In the genomic region with DNA sequence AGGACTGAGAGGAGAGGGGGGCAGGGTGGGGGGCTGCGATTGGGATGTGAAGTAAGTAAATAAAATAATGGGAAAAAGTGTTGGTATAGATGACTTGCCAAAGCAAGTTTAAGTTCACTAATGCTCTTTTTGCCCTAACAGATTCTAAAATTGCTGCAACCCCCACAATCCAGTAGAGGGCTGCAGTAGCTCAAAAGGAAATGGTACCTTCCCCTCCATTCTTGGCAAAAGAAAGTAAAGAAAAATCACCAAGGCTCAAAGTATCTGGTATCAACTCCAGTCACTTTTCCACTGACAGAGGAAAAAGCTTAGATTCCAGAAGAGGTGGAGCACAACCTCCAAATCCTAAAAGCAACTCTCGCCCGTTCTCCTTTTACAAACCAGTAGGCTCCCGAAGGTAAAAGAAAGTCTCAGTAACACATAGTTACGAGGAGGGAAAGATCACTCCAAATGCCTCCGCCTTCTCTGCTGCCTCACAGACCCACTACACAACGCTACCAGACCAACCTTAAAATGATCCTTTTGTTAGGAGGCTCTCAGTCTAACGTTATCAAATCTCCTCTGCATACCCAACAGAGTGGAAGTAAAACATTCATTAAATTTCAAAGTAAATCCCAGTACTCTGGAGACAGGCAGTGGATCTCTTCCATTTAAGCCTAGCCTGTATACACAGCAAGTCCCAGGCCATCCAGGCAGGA, we compare ENCODE assay signal across 11 mouse cellular contexts. TPM values are rescaled to one million over a fixed set of nuclear protein-coding genes. Genes with fewer than 3 reads are reported as not detected.
DNase-seq lines count a peak whose midpoint lies in the region; ATAC-seq and TF ChIP-seq lines count a peak whose summit lies in the region.
"Had no signal": no experiment of that assay in that cellular context is flagged by ENCODE, and none has a peak within 500 bp of the region (broad histone marks: within the 10 kb centered on the region; RNA-seq: fewer than 3 reads in every experiment).

No protein-coding gene starts in this region.

- H3K9ac ChIP-seq in forebrain, postnatal 0 days = no peak overlapping the region
- no peak overlapping the region for H3K9ac ChIP-seq in forebrain, embryonic 14.5 days (ENCODE audit: low read length)
- H3K9ac ChIP-seq in kidney, embryonic 16.5 days (replicated peaks; ENCODE audit: low read length) = 0 out of 2 replicates have a peak overlapping the region, but pooled peaks have one; percentile 34
- H3K9ac ChIP-seq in kidney, embryonic 15.5 days = no peak overlapping the region
- H3K9ac ChIP-seq: hindbrain, embryonic 14.5 days; midbrain, embryonic 12.5 days had no signal

- DNase-seq in forebrain, postnatal 0 days = no peak
- DNase-seq in forebrain, embryonic 14.5 days (ENCODE audit: low spot score) = no peak
- peak; percentile 18 for DNase-seq in retina, postnatal 1 day
- no peak for DNase-seq in retina, embryonic 14.5 days (ENCODE audit: low spot score)
- no peak for DNase-seq in urinary bladder, postnatal 25 days (ENCODE audit: low spot score)
- DNase-seq: cerebellum, adult 9-11 months had no signal

- H3K27ac ChIP-seq in forebrain, postnatal 0 days (ENCODE audit: low read depth, low read length) = no peak overlapping the region
- no peak overlapping the region for H3K27ac ChIP-seq in forebrain, embryonic 14.5 days (ENCODE audit: low read depth, low read length)
- no peak overlapping the region for H3K27ac ChIP-seq in kidney, embryonic 16.5 days (ENCODE audit: low read length)
- no peak overlapping the region for H3K27ac ChIP-seq in kidney, embryonic 15.5 days
- H3K27ac ChIP-seq: hindbrain, embryonic 14.5 days; midbrain, embryonic 12.5 days had no signal

- H3K4me2 ChIP-seq in forebrain, postnatal 0 days (ENCODE audit: low read depth) = no peak overlapping the region
- H3K4me2 ChIP-seq in forebrain, embryonic 14.5 days (ENCODE audit: low read length) = no peak overlapping the region
- H3K4me2 ChIP-seq in kidney, embryonic 16.5 days (replicated peaks; ENCODE audit: low read depth, low read length) = 0 out of 2 replicates have a peak overlapping the region, but pooled peaks have one; percentile 32
- no peak overlapping the region for H3K4me2 ChIP-seq in kidney, embryonic 15.5 days
- H3K4me2 ChIP-seq: hindbrain, embryonic 14.5 days; midbrain, embryonic 12.5 days had no signal

- H3K27me3 ChIP-seq in forebrain, postnatal 0 days (ENCODE audit: insufficient read depth, low read length) = no peaks in the 10 kb centered on the region
- no peaks in the 10 kb centered on the region for H3K27me3 ChIP-seq in forebrain, embryonic 14.5 days (replicated peaks; ENCODE audit: control insufficient read depth, insufficient read depth, low read length)
- no peaks in the 10 kb centered on the region for H3K27me3 ChIP-seq in kidney, embryonic 16.5 days (ENCODE audit: insufficient read depth, low read length)
- no peaks in the 10 kb centered on the region for H3K27me3 ChIP-seq in kidney, embryonic 15.5 days
- H3K27me3 ChIP-seq: midbrain, embryonic 12.5 days had no signal

- 0 out of 2 replicates have a peak, but pooled peaks have one; percentile 8 for TF ChIP-seq CTCF in forebrain, postnatal 0 days (IDR thresholded peaks at IDR 0.05; ENCODE audit: low read depth)

- no peaks in the 10 kb centered on the region for H3K9me3 ChIP-seq in forebrain, postnatal 0 days (ENCODE audit: low read length)
- no peaks in the 10 kb centered on the region for H3K9me3 ChIP-seq in forebrain, embryonic 14.5 days (replicated peaks; ENCODE audit: control insufficient read depth, low read length)
- H3K9me3 ChIP-seq in kidney, embryonic 16.5 days (ENCODE audit: low read length) = no peaks in the 10 kb centered on the region
- no peaks in the 10 kb centered on the region for H3K9me3 ChIP-seq in kidney, embryonic 15.5 days (replicated peaks)
- H3K9me3 ChIP-seq: midbrain, embryonic 12.5 days had no signal

- 46% methylated on average over 8 of the region's 8 CpGs for WGBS in forebrain, postnatal 0 days
- 56% methylated on average over 8 of the region's 8 CpGs for WGBS in forebrain, embryonic 14.5 days
- 40% methylated on average over 8 of the region's 8 CpGs for WGBS in kidney, embryonic 16.5 days
- whole genome bisulfite sequencing in kidney, embryonic 15.5 days = 53% methylated on average over 8 of the region's 8 CpGs

- no peak overlapping the region for H3K4me3 ChIP-seq in forebrain, postnatal 0 days (ENCODE audit: low read depth, low read length)
- H3K4me3 ChIP-seq in forebrain, embryonic 14.5 days (ENCODE audit: low read depth, low read length) = no peak overlapping the region
- no peak overlapping the region; the same call in 1 of the 2 replicates for H3K4me3 ChIP-seq in kidney, embryonic 16.5 days (ENCODE audit: low read length)
- H3K4me3 ChIP-seq in kidney, embryonic 15.5 days (replicated peaks) = no peak overlapping the region
- H3K4me3 ChIP-seq: midbrain, embryonic 12.5 days had no signal

- no peaks in the 10 kb centered on the region for H3K4me1 ChIP-seq in forebrain, postnatal 0 days (ENCODE audit: insufficient read depth)
- H3K4me1 ChIP-seq in forebrain, embryonic 14.5 days (ENCODE audit: control insufficient read depth, insufficient read depth, low read length) = no peaks in the 10 kb centered on the region
- no peaks in the 10 kb centered on the region for H3K4me1 ChIP-seq in kidney, embryonic 16.5 days (ENCODE audit: insufficient read depth, low read length)
- 0 out of 2 replicates have a peak, but pooled peaks cover 5% of the 10 kb centered on the region for H3K4me1 ChIP-seq in kidney, embryonic 15.5 days
- H3K4me1 ChIP-seq: midbrain, embryonic 12.5 days had no signal

- H3K36me3 ChIP-seq in forebrain, postnatal 0 days (ENCODE audit: insufficient read depth) = no peaks in the 10 kb centered on the region
- no peaks in the 10 kb centered on the region for H3K36me3 ChIP-seq in forebrain, embryonic 14.5 days (ENCODE audit: control insufficient read depth, insufficient read depth, low read length)
- H3K36me3 ChIP-seq in kidney, embryonic 16.5 days (ENCODE audit: insufficient read depth, low read length) = no peaks in the 10 kb centered on the region
- no peaks in the 10 kb centered on the region for H3K36me3 ChIP-seq in kidney, embryonic 15.5 days
- H3K36me3 ChIP-seq: midbrain, embryonic 12.5 days had no signal

- ATAC-seq in forebrain, postnatal 0 days = no peak
- ATAC-seq in forebrain, embryonic 14.5 days = no peak
- no peak for ATAC-seq in kidney, embryonic 16.5 days (ENCODE audit: low FRiP score, low TSS enrichment)
- ATAC-seq in kidney, embryonic 15.5 days (replicated peaks; ENCODE audit: low FRiP score) = no peak
- ATAC-seq in megakaryocyte progenitor cell, adult 5-6 weeks (replicated peaks; ENCODE audit: poor library complexity) = 0 out of 2 replicates have a peak, but pooled peaks have one; percentile 37

RNA-seq across cellular contexts. Expression of gene Ankrd12, which starts 15.5 kb away (rescaled TPM):
- 74.7 and 80.1 TPM in 2 replicates for total RNA-seq in forebrain, postnatal 0 days (2014; rRNA removed)
- 147 and 207 TPM in 2 replicates for polyA plus RNA-seq in forebrain, postnatal 0 days (2015; fragmentation: Nextera tagmentation; extraction: Ambion mirVana)
- 83.0 and 111 TPM in 2 replicates for polyA plus RNA-seq in forebrain, embryonic 14.5 days (2014; fragmentation: Nextera tagmentation; extraction: Ambion mirVana)
- polyA plus RNA-seq in kidney, embryonic 16.5 days (2015; fragmentation: Nextera tagmentation; extraction: Ambion mirVana) = 24.1 and 28.0 TPM in 2 replicates
- polyA plus RNA-seq in kidney, embryonic 15.5 days (2015; fragmentation: Nextera tagmentation; extraction: Ambion mirVana) = 24.8 and 26.0 TPM in 2 replicates
- total RNA-seq in megakaryocyte progenitor cell, adult 5-6 weeks (2015) = 52.8 and 60.3 TPM in 2 replicates
- 48.1 and 73.1 TPM in 2 replicates for total RNA-seq in megakaryocyte progenitor cell, adult 5-6 weeks (2017)

RNA-seq across cellular contexts. Expression of gene Ndufv2, which starts 40.0 kb away (rescaled TPM):
- total RNA-seq in forebrain, postnatal 0 days (2014; rRNA removed) = 143 and 190 TPM in 2 replicates
- polyA plus RNA-seq in forebrain, postnatal 0 days (2015; fragmentation: Nextera tagmentation; extraction: Ambion mirVana) = 432 and 524 TPM in 2 replicates
- 378 and 456 TPM in 2 replicates for polyA plus RNA-seq in forebrain, embryonic 14.5 days (2014; fragmentation: Nextera tagmentation; extraction: Ambion mirVana)
- 385 and 423 TPM in 2 replicates for polyA plus RNA-seq in kidney, embryonic 16.5 days (2015; fragmentation: Nextera tagmentation; extraction: Ambion mirVana)
- 364 and 390 TPM in 2 replicates for polyA plus RNA-seq in kidney, embryonic 15.5 days (2015; fragmentation: Nextera tagmentation; extraction: Ambion mirVana)
- total RNA-seq in megakaryocyte progenitor cell, adult 5-6 weeks (2015) = 238 and 242 TPM in 2 replicates
- total RNA-seq in megakaryocyte progenitor cell, adult 5-6 weeks (2017) = 243 and 254 TPM in 2 replicates

RNA-seq across cellular contexts. Expression of gene Washc1, which starts 50.0 kb away (rescaled TPM):
- 53.0 and 54.6 TPM in 2 replicates for total RNA-seq in forebrain, postnatal 0 days (2014; rRNA removed)
- polyA plus RNA-seq in forebrain, postnatal 0 days (2015; fragmentation: Nextera tagmentation; extraction: Ambion mirVana) = 38.9 and 42.0 TPM in 2 replicates
- polyA plus RNA-seq in forebrain, embryonic 14.5 days (2014; fragmentation: Nextera tagmentation; extraction: Ambion mirVana) = 35.6 and 42.7 TPM in 2 replicates
- 45.6 and 50.7 TPM in 2 replicates for polyA plus RNA-seq in kidney, embryonic 16.5 days (2015; fragmentation: Nextera tagmentation; extraction: Ambion mirVana)
- polyA plus RNA-seq in kidney, embryonic 15.5 days (2015; fragmentation: Nextera tagmentation; extraction: Ambion mirVana) = 40.3 and 41.7 TPM in 2 replicates
- 14.7 and 15.1 TPM in 2 replicates for total RNA-seq in megakaryocyte progenitor cell, adult 5-6 weeks (2015)
- 22.5 and 29.8 TPM in 2 replicates for total RNA-seq in megakaryocyte progenitor cell, adult 5-6 weeks (2017)
